Mouse (Mus musculus) C2C12 (cell line): ENCODE measurements around the gene Kcnma1.

Source experiments
- CTCF ChIP-seq: IDR thresholded peaks from one replicate; pipeline ENCODE4 v1.5.1; 2011; ENCODE audit not compliant: control insufficient read depth, insufficient read depth, insufficient read length
- MYOD1 ChIP-seq: IDR thresholded peaks from one replicate; pipeline ENCODE4 v1.6.1; 2011; ENCODE audit warnings: low read depth; ENCODE audit not compliant: control insufficient read depth, insufficient read length

GRCm38 (mm10) chr14:23390161-23390560, 624.1 kb downstream of the Kcnma1 start:
- TF ChIP-seq CTCF: no peak
- no peak for TF ChIP-seq MYOD1
